Mouse (Mus musculus) CD4-positive, CD25-positive, alpha-beta regulatory T cell, adult 2 months (primary cell): ENCODE data around the gene Snu13.

Experiments
- DNase-seq: peaks from one replicate; pipeline ENCODE4 v3.0.0-alpha.2; 2012; ENCODE audit warnings: low read depth, low spot score

The Snu13 gene

DNA sequence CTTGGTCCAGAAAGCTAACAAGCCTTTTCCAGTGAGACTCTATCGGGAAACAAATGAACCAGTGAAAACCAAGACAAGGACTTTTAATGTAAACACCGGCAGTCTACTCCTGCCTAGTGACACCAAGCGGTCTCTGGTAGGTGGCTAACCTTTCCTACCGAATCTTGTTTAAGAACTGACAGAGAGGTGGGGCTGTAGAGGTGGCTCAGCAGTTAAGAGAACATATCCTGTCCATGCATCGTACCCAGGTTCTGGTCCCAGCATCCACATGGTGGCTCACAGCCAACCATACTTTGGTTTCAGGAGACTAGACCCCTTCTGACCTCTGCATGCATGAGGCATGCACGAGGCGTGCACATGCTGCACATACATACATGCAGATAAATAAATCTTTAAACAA lies 20.1 kb downstream of the Snu13 start:
- no peak for DNase-seq

DNA sequence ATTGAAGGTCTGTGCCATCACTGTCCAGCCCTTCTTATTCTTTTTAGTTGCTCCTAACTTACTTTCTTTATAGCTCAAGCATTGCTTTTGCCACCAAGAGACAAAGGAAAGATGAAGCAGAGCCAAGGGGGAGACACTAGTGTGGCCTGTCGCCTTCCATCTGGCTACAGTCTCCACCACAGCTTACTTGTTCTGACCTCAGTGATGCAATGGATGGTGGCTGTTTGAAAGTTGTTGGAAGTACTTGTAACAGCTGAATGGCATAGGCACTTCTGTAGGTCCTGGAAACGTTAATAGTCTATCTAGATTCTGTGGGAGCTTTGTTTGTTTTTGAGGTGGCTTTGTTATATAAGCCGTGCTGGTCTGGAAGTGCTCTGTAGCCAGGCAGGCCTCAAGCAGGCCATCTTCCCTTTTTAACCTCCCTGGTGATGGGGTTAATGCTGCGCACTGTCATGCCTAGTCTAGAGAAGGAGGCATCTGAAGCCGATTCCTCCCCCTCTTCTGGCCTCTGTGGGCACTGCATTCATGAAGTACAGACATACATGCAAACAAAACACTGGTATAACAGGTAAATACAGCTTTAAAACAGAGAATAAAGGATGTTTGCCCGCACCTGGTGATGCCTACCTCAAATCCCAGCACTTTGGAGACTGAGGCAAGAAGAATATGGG lies 23.3 kb downstream of the Snu13 start:
- no peak for DNase-seq

DNA sequence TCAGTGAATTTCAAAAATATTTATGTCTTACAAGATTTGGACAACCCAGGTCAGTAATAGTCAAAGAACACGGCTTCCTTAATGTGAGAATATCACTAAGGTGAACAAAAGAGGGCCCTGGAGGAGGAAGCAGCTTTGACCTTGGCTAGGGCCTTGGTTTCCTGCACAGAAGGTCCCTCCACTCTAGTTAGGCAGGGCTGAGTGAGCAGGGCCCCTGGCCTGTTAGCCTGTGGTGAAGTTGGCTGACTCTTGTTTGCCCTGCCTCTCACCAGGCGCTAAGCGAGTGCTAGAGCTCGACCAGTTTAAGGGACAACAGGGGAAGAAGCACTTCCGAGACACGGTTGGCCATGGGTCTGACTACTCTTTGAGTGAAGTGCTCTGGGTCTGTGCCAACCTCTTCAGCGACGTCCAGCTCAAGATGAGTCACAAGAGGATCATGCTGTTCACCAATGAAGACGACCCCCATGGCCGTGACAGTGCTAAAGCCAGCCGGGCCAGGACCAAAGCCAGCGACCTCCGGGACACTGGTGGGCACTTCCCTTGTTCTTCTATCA lies 24.8 kb downstream of the Snu13 start:
- DNase-seq = no peak

DNA sequence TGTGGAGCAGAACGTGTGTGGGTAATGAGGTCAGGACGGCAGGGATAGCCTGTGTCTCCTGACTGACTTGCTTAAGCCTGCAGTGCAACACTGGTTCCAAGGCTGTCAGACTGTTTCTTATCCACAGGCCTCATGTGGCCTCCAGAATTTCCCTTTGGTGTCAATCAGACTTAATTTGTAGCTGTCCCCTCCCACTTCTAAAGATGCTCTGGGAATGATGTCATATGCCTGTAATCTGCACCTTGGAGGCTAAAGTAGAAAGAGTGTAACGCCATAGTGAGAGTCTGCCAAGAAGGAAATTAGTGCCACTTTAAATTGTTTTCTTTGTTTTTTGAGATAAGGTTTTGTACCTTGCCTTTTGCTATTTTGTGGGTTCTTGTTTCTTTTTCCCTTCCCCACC lies 28.1 kb downstream of the Snu13 start:
- no peak for DNase-seq

DNA sequence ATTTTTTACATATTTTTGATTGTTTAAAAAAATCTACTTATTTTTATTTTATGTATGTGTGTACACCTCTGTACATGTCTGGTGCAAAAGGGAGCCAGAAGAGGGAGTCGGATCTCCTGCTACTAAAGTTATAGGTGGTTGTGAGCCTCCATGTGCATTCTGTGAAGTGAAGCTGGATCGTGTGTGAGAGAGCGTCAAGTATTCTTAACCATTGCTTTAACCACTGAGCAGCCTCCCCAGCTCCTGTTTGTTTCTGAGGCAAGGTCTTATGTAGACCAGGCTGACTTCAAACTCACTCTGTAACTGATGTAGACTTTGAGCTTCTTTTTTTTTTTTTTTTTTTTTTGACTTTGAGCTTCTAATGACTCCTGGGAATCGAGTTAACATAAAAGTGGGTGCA lies 29.9 kb downstream of the Snu13 start:
- DNase-seq = peak; percentile 14

DNA sequence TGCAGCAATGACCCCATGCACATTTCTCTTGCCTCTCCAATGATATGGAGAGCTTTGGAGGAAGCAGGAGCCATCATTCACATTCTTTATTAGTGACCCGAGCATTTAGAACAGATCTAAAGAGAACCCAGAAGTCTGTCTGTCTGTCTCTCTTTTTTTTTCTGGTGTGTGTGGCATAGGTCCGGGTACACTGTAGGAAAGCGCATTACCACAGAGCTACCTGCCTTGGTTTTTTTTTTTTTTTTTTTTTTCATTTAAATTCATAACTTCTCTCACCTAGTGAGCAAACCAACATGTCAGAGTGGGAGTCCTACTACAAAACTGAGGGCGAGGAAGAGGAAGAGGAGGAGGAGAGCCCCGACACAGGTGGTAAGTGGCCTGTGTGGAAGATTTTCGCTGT lies 30.6 kb downstream of the Snu13 start:
- DNase-seq = no peak

DNA sequence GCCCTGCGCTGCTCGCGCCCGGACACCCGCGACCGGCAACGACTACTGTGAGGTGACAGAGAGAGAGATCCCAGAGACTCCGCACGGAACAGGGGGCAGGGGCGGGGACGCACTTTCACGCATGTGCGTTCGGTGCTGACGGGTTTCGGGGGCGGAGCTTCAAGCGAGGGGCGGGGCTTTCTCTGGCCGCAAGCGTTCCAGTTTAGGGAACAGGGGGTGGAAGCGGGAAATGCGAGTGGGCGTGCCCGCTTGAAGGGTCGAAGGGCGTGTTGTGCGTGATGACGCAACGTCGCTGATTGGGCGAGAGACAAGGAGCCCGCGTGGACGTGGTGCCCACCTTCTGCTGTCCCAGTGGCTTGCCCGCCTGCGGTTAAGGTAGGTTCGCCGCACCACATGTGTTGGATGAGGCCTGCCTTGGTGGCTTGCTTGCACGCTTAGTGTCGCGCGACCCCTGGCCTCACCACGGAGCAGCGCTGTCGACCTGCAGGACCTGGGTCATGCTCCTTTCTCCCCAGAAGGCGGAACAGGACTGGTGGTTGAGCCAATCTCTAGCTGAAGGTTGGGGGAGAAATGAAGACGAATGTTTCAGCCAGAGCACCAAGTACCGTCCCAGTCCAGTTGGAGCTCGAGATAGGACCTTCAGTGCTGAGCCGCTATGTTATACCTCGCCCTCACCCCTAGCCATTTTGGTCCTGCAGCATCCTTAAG lies 31.1 kb downstream of the Snu13 start:
- DNase-seq = peak; percentile 99

DNA sequence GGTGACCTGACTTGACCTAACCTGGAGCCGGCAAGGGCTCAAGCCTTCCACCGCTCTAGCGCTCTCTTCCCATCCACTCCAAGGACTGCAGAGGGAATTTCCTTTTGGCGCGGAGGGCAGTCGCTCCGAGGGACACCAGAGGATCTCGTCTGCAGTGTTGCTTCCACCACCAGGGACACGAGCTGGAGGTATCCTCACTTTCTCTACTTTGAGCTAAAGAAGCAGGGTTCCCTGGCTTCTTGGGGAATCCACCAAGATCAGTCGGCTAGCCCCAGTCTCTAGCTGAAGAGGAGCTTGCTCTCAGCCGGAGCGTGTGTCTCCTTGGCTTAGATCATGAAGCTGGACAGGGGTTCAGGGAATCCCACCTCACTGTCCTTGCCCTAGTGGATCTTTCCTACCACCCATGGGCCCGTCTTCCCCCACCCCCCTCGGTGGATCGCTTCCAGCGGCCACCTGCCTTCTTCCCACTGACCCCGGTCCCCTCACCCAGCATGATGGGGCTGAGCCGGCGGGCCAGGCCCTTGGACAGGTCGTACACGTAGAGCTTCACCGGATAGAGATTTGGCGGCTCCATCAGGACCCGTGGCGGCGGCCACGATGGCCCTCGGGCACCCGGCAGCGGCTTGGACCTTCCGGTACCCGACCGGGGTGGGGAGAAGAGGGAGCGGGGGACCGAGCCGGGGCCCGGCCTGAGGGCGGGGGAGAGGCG lies 31.9 kb downstream of the Snu13 start:
- DNase-seq = peak; percentile 54

DNA sequence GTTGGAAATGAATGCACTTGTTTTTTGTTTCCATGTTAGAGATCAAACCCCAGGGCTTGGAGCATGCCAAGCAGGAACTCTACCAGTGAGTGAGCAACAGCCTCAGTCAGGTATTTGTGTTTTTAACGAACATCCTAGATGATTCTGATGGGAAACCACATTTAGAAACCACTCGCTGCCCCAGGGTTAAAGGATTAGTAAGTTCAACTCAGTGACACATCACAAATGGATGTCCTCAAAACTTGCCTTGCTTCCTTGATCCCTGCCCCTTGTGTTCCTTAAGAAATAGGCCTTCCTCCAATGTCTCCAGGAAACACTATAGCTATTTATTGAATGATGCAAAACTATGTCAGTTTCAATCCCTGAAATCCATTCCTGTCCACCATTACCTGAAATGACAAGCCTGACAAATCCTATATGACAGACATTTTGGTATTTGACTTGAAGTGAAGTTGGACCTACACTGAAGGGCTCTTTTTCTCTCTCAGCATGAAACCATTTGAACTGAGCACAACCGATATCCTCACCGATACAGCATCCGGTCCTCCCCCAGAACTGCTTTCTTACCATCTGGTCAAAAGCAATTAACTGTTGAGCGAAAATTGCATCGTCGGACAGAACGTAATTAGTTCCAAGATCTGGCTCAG lies 32.5 kb downstream of the Snu13 start:
- DNase-seq = peak; percentile 45

DNA sequence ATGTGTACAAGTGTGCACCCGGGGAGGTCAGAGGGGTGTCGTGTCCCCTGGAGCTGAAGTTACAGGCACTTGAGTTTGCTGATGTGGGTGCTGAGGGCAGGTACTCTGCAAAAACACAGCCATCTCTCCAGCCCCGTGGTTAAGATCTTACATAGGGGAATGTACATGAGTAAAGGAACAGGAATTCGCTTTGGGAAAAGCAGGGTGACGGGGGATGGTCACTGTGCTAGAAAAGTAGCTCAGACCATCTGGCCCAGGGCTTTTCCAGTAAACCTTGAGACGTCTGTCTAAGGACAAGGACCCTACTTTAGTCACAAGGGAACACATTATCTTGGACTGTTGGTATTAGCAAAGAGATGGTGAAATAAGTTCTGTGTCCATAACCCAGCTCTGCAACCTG lies 35.5 kb downstream of the Snu13 start:
- no peak for DNase-seq

DNA sequence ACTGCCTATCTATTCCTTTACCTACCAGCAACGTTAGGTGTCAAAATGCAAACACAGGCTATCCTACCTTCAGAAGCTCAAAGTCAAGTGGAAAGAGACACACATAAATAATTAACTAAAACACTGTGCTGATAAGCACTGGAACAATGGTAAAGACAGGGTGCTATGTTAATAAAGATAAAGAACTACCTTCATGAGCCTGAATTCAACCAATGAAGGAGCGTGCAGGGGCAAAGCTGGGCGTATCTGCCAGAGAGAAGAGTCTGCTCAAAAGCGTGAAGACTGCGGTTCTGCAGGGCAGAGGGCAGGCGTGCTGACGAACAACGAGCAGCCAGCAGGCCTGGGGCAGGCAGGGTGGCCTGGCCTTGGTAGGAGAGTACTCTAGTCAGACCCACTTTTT lies 43.1 kb downstream of the Snu13 start:
- no peak for DNase-seq

DNA sequence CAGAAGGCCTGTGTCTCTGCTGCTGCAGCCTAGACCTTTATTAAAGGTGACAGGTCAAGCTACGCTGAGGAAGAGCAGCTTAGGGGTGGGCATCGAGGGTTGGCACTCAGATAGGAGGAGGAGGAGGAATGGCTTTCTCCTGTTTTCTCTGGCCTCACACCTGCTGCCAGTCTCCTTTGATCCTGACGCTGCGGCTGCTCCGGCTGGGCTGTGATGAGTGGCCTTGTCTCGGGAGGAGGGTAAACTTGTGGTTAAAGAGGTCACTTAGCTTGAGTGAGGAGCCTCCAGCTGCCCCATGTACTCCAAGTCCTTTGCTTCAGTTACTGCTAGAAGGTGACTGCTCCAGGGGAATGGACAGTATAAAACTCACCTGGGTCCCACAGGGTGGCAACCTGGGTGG lies 53.4 kb downstream of the Snu13 start:
- no peak for DNase-seq

DNA sequence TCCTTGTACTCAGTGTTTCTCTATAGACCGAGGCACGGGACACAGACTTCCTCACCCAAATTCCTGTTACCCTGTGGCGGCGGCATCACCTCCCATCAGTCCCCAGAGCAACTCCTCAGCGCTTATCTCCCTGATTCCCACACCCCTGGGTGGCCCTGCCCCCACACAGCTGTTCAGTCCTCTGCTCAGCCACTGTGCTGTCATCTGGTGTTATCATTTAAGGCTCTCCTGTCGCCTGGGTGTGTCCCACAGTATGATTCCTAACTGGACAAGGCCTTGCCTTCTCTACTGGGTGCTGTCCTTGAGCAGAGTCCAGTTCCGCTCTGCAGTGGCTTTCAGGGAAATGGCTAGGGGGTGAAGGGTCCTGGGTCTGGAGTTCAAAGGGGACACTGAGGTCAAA lies 56.8 kb downstream of the Snu13 start:
- no peak for DNase-seq
